Mouse (Mus musculus) gastrocnemius, postnatal 14 days (tissue): Measurements from ENCODE around the gene Tmem135. TPM values are rescaled to one million over a fixed set of nuclear protein-coding genes. Genes with fewer than 3 reads are reported as not detected.

Experiments
- DNase-seq: peaks from one replicate; pipeline ENCODE4 v3.0.0; 2021; ENCODE audit warnings: mixed read lengths
- intact Hi-C: fragments of 180-260 bp; cut with DNase I; formaldehyde crosslinking; loops from one replicate; pipeline ENCODE4 v1.15.1; 2025; ENCODE audit warnings: low total_unique reads
- total RNA-seq, 2 experiments: library from RNA; stranded (reverse); gene quantifications; 2 replicates each; pipeline ENCODE4 v1.2.3; 2021

The Tmem135 gene
- total RNA-seq, 2 experiments from 2014 or later: 20.0 to 21.1 TPM

- DNase-seq: peak; percentile 7
- intact Hi-C loops: no loop called here
Measured at GRCm38 (mm10) chr7:89231200-89231790, 172.7 kb downstream of the Tmem135 start.

- intact Hi-C loops: no loop called here
- DNase-seq: no peak
Measured at GRCm38 (mm10) chr7:89222609-89223008, 181.4 kb downstream of the Tmem135 start.

- intact Hi-C loops: no loop called here
- DNase-seq: no peak
Measured at GRCm38 (mm10) chr7:89216628-89217027, 187.4 kb downstream of the Tmem135 start.

GRCm38 (mm10) chr7:89216118-89216517, 187.9 kb downstream of the Tmem135 start:
- intact Hi-C loops: no loop called here
- DNase-seq: no peak

- intact Hi-C loops: no loop called here
Measured at GRCm38 (mm10) chr7:89215714-89216113, 188.3 kb downstream of the Tmem135 start.

GRCm38 (mm10) chr7:89210506-89210905, 193.5 kb downstream of the Tmem135 start:
- intact Hi-C loops: no loop called here
- DNase-seq: no peak

More at GRCm38 (mm10) chr7:89215714-89216113, 188.3 kb downstream of the Tmem135 start:
- no peak for DNase-seq

- DNase-seq: no peak
- intact Hi-C loops: no loop called here
Measured at GRCm38 (mm10) chr7:89206165-89206564, 197.9 kb downstream of the Tmem135 start.

- no peak for DNase-seq
- intact Hi-C loops: no loop called here
Measured at GRCm38 (mm10) chr7:89205402-89205801, 198.6 kb downstream of the Tmem135 start.

GRCm38 (mm10) chr7:89203144-89203543, 200.9 kb downstream of the Tmem135 start:
- intact Hi-C loops: no loop called here
- no peak for DNase-seq

- intact Hi-C loops: no loop called here
- DNase-seq: peak; percentile 8
Measured at GRCm38 (mm10) chr7:89201954-89202353, 202.1 kb downstream of the Tmem135 start.

GRCm38 (mm10) chr7:89198499-89198898, 205.5 kb downstream of the Tmem135 start:
- DNase-seq: no peak
- intact Hi-C loops: no loop called here

- DNase-seq: no peak
- intact Hi-C loops: no loop called here
Measured at GRCm38 (mm10) chr7:89193459-89193858, 210.6 kb downstream of the Tmem135 start.

GRCm38 (mm10) chr7:89183928-89184327, 220.1 kb downstream of the Tmem135 start:
- intact Hi-C loops: no loop called here
- no peak for DNase-seq

- DNase-seq: no peak
- intact Hi-C loops: no loop called here
Measured at GRCm38 (mm10) chr7:89182943-89183342, 221.1 kb downstream of the Tmem135 start.

GRCm38 (mm10) chr7:89181285-89181684, 222.7 kb downstream of the Tmem135 start:
- intact Hi-C loops: no loop called here

GRCm38 (mm10) chr7:89178601-89179000, 225.4 kb downstream of the Tmem135 start:
- peak; percentile 30 for DNase-seq
- intact Hi-C loops: no loop called here

More at GRCm38 (mm10) chr7:89181285-89181684, 222.7 kb downstream of the Tmem135 start:
- no peak for DNase-seq

- no peak for DNase-seq
- intact Hi-C loops: no loop called here
Measured at GRCm38 (mm10) chr7:89177926-89178325, 226.1 kb downstream of the Tmem135 start.

GRCm38 (mm10) chr7:89174430-89174829, 229.6 kb downstream of the Tmem135 start:
- no peak for DNase-seq
- intact Hi-C loops: loop anchor here (5.0 kb wide), 1 partner anchor 243 kb away; no protein-coding TSS in a partner anchor

GRCm38 (mm10) chr7:89173018-89173417, 231.0 kb downstream of the Tmem135 start:
- intact Hi-C loops: loop anchor here (5.0 kb wide), 1 partner anchor 244 kb away; no protein-coding TSS in a partner anchor
- DNase-seq: no peak

GRCm38 (mm10) chr7:89171790-89172467, 232.1 kb downstream of the Tmem135 start:
- intact Hi-C loops: loop anchor here (5.0 kb wide), 1 partner anchor 245 kb away; no protein-coding TSS in a partner anchor
- DNase-seq: no peak

GRCm38 (mm10) chr7:89168606-89169005, 235.4 kb downstream of the Tmem135 start:
- intact Hi-C loops: no loop called here
- DNase-seq: peak; percentile 54
